Mouse (Mus musculus): ENCODE measurements around the gene Map3k12.

The Map3k12 gene

GRCm38 (mm10) chr15:102458904-102459317 is 58.0 kb downstream of the Map3k12 start, which contains the start of gene Prr13:
Gene Prr13 (plus strand): TSS chr15:102459028.
- DNase-seq: peak; percentile 80 to 89

GRCm38 (mm10) chr15:102458050-102458736 is 58.7 kb downstream of the Map3k12 start:
- no peak for DNase-seq

GRCm38 (mm10) chr15:102455993-102456392 is 60.9 kb downstream of the Map3k12 start:
- DNase-seq: no peak

- DNase-seq: no peak
Measured at GRCm38 (mm10) chr15:102451666-102452430, 65.0 kb downstream of the Map3k12 start.

GRCm38 (mm10) chr15:102450928-102451327 is 65.9 kb downstream of the Map3k12 start:
- no peak for DNase-seq

GRCm38 (mm10) chr15:102449366-102449765 is 67.5 kb downstream of the Map3k12 start:
- DNase-seq: no peak

Data from thymus, adult 18-20 months (tissue).